Mouse (Mus musculus) splenic B cell, adult 2 months (primary cell): ENCODE results near the gene Dynlt3.
"Not testable (repeated sequence)": the region's sequence is repeated elsewhere in the genome, so short reads cannot be mapped to it uniquely, and the experiment has no call there.

Source experiments
- DNase-seq: peaks from one replicate; pipeline ENCODE4 v3.0.0-alpha.2; 2011; ENCODE audit warnings: low read depth, low spot score
- H3K27me3 ChIP-seq: 2 replicates; pipeline ENCODE4 v1.6.1; 2012; ENCODE audit warnings: mild to moderate bottlenecking, low read length, moderate library complexity, mixed read lengths; ENCODE audit not compliant: control insufficient read depth, poor library complexity, insufficient read depth, severe bottlenecking
- H3K36me3 ChIP-seq: 2 replicates; pipeline ENCODE4 v1.6.1; 2012; ENCODE audit warnings: mild to moderate bottlenecking, low read length, moderate library complexity, mixed read lengths; ENCODE audit not compliant: control insufficient read depth, poor library complexity, insufficient read depth, severe bottlenecking

Dynlt3 gene

DNA sequence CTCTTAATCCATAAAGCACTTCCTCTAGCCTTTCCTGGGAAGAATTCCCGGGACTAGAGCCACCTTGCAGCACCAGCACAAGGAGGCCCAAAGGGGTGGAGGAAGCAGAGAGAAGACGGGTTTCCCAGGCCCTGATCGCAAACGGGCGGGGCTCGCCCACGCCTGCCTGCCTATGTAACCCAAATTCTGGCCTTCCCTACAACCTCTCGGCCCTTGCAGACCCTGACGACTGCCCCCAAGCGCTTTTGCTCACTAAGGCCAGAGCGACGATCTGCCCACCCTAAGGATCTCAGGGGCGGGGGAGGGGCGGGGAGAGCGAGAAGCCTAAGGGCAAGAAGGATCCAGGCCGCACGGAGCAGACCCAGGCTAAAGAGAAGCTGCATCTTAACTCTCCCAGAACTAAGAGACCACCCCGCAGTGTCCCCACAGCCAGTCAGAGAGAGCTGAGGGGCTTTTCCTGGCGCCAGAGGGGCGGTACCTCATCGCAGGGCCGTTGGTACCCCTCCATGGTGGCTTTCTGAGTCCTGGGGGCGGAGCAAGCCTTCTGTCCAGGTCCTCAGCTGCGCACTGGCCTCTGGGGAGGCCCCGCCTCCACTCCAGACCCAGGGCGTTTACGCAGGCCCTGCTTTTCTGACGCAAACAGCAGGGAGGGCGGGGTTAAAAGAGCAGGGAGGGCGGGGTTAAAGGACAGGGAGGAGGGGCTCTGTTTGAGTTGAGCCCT lies at the start of gene Dynlt3:
Dynlt3 (minus strand) TSS at position 613 of the 721 bp plus-strand sequence.
- H3K27me3 ChIP-seq: no peaks in the 10 kb centered on the region
- H3K36me3 ChIP-seq: no peaks in the 10 kb centered on the region
- peak; percentile 87 for DNase-seq

- Histone ChIP-seq H3K36me3 (no peaks in the 10 kb centered on the region), H3K27me3 (no peaks in the 10 kb centered on the region)
- DNase-seq: no peak
Measured at GRCm38 (mm10) chrX:9699815-9700214, 37.0 kb upstream of the Dynlt3 start.

GRCm38 (mm10) chrX:9695997-9696396 lies 33.2 kb upstream of the Dynlt3 start:
- Histone ChIP-seq H3K36me3 (no peaks in the 10 kb centered on the region), H3K27me3 (no peaks in the 10 kb centered on the region)
- no peak for DNase-seq

GRCm38 (mm10) chrX:9672040-9672439 lies 9.2 kb upstream of the Dynlt3 start:
- no peaks in the 10 kb centered on the region for H3K36me3 ChIP-seq
- H3K27me3 ChIP-seq: no peaks in the 10 kb centered on the region
- no peak for DNase-seq

DNA sequence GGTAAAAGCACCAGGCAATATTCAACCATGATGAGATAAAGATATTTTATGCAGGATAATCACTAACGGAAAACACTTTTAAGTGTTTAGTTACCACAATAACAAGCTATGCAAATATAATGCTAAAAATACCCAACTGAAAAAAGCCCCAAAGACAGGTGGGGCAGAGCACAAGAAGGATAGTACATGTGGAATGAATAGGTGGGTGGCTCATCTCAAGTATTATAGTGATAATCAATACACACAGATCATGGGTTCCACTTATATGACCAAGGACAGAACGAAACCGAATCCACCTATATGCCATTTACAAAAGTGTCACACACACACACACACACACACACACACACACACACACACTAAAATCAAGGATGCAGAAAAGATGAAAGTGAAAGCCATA lies 8.6 kb upstream of the Dynlt3 start:
- DNase-seq: peak; percentile 56
- no peaks in the 10 kb centered on the region for H3K36me3 ChIP-seq
- no peaks in the 10 kb centered on the region for H3K27me3 ChIP-seq

- no peaks in the 10 kb centered on the region for H3K36me3 ChIP-seq
- H3K27me3 ChIP-seq: no peaks in the 10 kb centered on the region
- no peak for DNase-seq
Measured at GRCm38 (mm10) chrX:9652806-9653205, 10.0 kb downstream of the Dynlt3 start.

DNA sequence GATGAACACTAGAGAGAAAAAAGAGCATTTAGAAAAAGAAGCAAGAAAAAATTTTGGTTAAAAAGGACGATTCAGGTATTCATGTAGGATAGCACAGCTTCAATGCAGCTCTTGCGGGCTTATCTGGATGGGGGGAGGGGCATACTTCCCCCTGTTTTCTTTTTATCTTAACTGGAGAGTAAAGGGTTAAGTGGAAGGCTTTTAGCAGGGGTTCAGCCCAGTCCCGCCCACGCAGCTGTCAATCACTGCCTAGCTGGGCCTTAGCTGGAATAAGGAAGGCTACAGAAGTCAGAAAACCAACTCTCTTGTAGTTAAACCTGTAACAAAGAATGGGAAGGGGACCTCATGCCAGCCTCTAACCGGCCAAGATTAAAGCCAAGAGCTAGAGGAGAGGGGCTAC lies 22.2 kb downstream of the Dynlt3 start:
- not testable (repeated sequence) for H3K36me3 ChIP-seq, DNase-seq, H3K27me3 ChIP-seq

DNA sequence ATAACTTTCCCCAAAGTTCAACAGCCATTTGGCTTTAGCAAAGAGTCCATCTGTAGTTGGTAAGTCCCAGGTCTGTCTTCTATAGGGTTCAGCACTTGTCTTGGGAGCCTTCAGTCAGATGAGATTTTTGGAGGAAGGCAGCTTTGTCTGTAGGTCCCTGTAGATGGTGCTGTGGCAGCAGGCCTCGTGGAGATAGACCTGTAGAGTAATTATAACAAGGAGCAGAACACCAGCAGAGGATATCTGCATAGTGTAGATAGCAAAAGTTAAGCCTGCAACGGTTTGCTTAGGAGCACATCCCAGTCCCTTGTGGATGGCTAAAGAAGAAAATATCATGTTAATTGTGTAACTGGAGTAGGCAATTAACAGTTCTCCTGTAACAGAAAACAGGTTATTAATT lies 22.7 kb downstream of the Dynlt3 start:
- not testable (repeated sequence) for H3K27me3 ChIP-seq, H3K36me3 ChIP-seq
- DNase-seq: peak; percentile 15
